Mouse (Mus musculus): ENCODE data around the gene Rrh. TPM values are rescaled to one million over a fixed set of nuclear protein-coding genes. Genes with fewer than 3 reads are reported as not detected.
"Not testable (repeated sequence)": the region's sequence is repeated elsewhere in the genome, so short reads cannot be mapped to it uniquely, and the experiment has no call there.

Rrh gene
- polyA plus RNA-seq, 1 experiment from 2014 or later, result 0.25 TPM

DNA sequence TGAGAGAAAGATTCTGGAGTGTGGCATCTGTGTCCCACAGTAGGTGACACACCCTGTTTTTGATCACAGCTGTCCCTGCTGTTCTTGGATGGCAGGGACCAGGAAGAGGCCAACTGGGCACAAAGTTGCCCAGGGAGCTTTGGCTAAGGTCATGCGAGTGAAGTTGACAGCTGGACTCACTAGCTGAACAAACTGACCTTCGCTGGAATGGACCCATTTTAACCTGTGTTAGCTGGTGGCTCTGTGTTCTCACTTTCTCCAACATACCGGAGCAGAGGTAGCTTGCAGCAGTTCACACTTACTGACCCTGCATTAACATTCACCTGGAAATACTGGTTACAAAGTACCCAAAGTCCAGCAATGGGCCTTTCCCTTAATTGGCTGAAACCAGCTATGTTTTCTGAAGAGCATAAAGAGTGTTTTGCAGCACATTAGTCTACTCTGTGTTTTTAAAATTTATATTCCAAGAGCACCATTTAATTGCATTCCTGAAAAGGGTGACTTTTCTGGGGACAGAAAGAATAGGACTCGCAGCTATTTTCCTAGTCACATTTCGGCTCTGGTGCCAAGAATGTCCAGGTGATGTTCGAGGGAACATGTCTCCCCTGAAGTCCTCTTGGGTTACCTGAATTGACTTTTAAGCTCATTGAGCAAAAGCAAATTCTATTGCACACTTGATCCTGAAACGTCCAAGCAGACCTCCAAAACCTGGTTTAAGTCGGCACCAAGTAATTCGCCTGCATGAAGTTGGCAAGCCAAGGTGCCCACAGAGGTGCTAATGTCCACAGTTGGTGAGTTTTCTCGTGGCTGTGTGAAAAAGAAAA is 55.2 kb downstream of the Rrh start:
- no peak for DNase-seq (ENCODE audit: low spot score)
- Histone ChIP-seq H3K4me1 (replicated peaks; ENCODE audit: control insufficient read depth, insufficient read depth, low read length) (no peaks in the 10 kb centered on the region), H3K27me3 (replicated peaks; ENCODE audit: control insufficient read depth, insufficient read depth, low read length) (no peaks in the 10 kb centered on the region), H3K9me3 (ENCODE audit: control insufficient read depth, low read length) (no peaks in the 10 kb centered on the region), H3K27ac (ENCODE audit: low read depth, low read length) (no peak overlapping the region), H3K4me3 (ENCODE audit: low read depth, low read length) (no peak overlapping the region), H3K9ac (ENCODE audit: low read depth, low read length) (no peak overlapping the region), H3K36me3 (ENCODE audit: control insufficient read depth, insufficient read depth, low read length) (no peaks in the 10 kb centered on the region), H3K4me2 (no peak overlapping the region)
- no peak for ATAC-seq (replicated peaks; ENCODE audit: low FRiP score)
- 80% methylated on average over 10 of the region's 10 CpGs for WGBS

DNA sequence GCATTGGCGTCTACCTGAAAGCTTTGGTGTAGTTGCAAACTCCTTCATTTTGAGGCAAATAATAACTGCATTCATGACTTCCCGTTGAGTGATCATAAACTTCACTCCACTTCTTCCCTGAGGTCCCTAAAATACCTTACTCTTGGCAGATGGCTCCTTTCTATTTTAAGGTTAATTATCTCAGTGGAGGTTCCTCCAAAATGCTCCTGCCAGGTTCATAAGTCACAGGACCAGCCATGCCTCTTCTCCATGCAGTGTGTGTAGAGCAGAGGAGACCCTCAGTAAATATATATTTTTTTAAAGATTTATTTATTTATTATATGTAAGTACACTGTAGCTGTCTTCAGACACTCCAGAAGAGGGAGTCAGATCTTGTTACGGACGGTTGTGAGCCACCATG is 56.3 kb downstream of the Rrh start:
- Histone ChIP-seq H3K27ac (ENCODE audit: low read depth, low read length) (no peak overlapping the region), H3K9ac (ENCODE audit: low read depth, low read length) (no peak overlapping the region), H3K27me3 (replicated peaks; ENCODE audit: control insufficient read depth, insufficient read depth, low read length) (no peaks in the 10 kb centered on the region), H3K4me3 (ENCODE audit: low read depth, low read length) (no peak overlapping the region), H3K36me3 (ENCODE audit: control insufficient read depth, insufficient read depth, low read length) (no peaks in the 10 kb centered on the region), H3K9me3 (ENCODE audit: control insufficient read depth, low read length) (no peaks in the 10 kb centered on the region), H3K4me1 (replicated peaks; ENCODE audit: control insufficient read depth, insufficient read depth, low read length) (no peaks in the 10 kb centered on the region), H3K4me2 (no peak overlapping the region)
- 80% methylated on average over 4 of the region's 4 CpGs for WGBS
- ATAC-seq (replicated peaks; ENCODE audit: low FRiP score) (no peak), DNase-seq (ENCODE audit: low spot score) (no peak)

DNA sequence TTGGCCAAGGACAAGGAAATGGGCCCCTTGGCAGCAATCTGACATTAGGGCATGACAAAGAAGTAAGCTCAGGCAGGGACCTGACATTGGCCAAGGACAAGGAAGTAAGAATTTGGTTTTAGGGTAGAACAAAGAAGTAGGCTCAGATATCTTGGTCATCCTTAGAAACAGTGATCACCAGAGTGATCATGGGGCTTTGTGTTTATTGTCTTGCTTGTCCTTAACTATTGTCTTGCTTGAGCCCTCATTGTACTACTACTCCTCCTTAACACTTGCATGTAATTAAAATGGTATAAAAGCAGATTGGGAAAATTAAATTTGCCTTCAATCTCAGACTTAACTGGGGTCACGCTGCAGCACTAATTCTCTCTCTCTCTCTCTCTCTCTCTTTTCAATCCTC is 64.8 kb downstream of the Rrh start:
- not testable (repeated sequence) for DNase-seq (ENCODE audit: low spot score)
- 93% methylated on average over 1 of the region's 1 CpGs for WGBS

DNA sequence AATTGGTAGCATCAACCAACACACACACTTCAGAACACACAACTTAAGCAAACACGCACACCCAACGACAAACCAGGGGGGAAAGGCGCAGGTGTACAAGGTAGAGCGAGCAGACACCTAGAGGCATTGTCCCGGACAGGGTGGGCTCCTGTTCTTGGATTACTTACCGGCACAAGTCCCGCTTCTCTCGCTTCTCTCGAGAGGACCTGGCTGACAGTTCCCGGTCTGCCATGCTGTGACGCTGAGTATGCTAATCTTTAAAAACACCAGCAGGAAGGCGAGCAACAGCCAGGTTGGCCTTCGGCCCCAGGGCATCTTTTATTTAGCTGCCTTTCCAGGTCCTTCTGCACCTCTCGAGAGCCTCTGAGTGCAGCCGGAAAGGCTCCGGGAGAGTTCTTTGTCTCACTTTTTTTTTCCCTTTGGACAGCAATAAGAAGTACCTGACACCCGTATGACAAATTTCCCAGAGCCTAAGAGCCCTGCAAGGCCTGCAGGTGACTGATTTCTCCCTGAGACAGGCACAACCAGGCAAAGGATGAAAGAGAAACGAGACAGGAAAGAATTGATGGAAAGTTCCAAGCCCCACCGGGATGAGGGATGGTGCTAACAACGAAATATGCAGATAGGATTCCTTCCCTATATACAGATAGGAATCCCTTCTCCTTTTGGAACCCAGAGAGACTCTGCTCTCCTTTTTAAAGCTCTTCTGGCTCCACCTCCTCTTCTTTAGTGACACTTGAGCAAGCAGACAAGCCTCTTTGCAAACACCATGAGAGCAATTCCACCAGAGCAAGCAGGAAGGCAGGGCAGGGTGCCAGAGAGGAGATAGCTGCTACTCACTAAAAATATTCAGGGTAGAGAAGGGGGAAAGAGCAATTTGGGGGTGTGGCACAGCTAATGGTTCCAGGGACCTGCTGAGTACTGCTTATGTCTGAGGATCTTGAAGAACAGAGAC is 67.5 kb downstream of the Rrh start, which contains the start of gene Egf:
Gene Egf, minus strand, starts transcription at position 667 of the 955 bp plus-strand sequence.
- Histone ChIP-seq H3K4me3 (ENCODE audit: low read depth, low read length) (peak within 1 kb of the TSS; percentile 35), H3K4me1 (replicated peaks; ENCODE audit: control insufficient read depth, insufficient read depth, low read length) (no peaks in the 10 kb centered on the region), H3K27ac (ENCODE audit: low read depth, low read length) (no peak within 1 kb of the TSS), H3K36me3 (ENCODE audit: control insufficient read depth, insufficient read depth, low read length) (no peaks in the 10 kb centered on the region), H3K27me3 (replicated peaks; ENCODE audit: control insufficient read depth, insufficient read depth, low read length) (0 out of 2 replicates have a peak, but pooled peaks cover 6% of the 10 kb centered on the region), H3K9ac (ENCODE audit: low read depth, low read length) (no peak within 1 kb of the TSS), H3K4me2 (peak within 1 kb of the TSS; percentile 54), H3K9me3 (ENCODE audit: control insufficient read depth, low read length) (no peaks in the 10 kb centered on the region)
- ATAC-seq (replicated peaks; ENCODE audit: low FRiP score) (no peak), DNase-seq (ENCODE audit: low spot score) (no peak)
- 16% methylated on average over 20 of the region's 20 CpGs for WGBS

More for the DNA sequence above, 64.8 kb downstream of the Rrh start:
- not testable (repeated sequence) for H3K9me3 ChIP-seq (ENCODE audit: control insufficient read depth, low read length); H3K4me1 ChIP-seq (replicated peaks; ENCODE audit: control insufficient read depth, insufficient read depth, low read length); ATAC-seq (replicated peaks; ENCODE audit: low FRiP score); H3K27ac ChIP-seq (ENCODE audit: low read depth, low read length); H3K9ac ChIP-seq (ENCODE audit: low read depth, low read length); H3K27me3 ChIP-seq (replicated peaks; ENCODE audit: control insufficient read depth, insufficient read depth, low read length); H3K4me2 ChIP-seq; H3K36me3 ChIP-seq (ENCODE audit: control insufficient read depth, insufficient read depth, low read length); H3K4me3 ChIP-seq (ENCODE audit: low read depth, low read length)

Other genes with a start within 250 kb of the Rrh start
- 1.4 and 2.1 TPM in 2 replicates for gene Egf, start 67.3 kb downstream of the Rrh start, polyA plus RNA-seq (2014; fragmentation: Nextera tagmentation; extraction: Ambion mirVana)
- not detected in 2 replicates for gene Lrit3, start 18.6 kb downstream of the Rrh start, polyA plus RNA-seq (2014; fragmentation: Nextera tagmentation; extraction: Ambion mirVana)
- 56.9 and 67.7 TPM in 2 replicates for gene Gar1, start 8.8 kb upstream of the Rrh start, polyA plus RNA-seq (2014; fragmentation: Nextera tagmentation; extraction: Ambion mirVana)
- gene Cfi, start 13.3 kb upstream of the Rrh start, polyA plus RNA-seq (2014; fragmentation: Nextera tagmentation; extraction: Ambion mirVana), result 72.0 and 79.6 TPM in 2 replicates
- gene Pla2g12a, start 56.0 kb upstream of the Rrh start, polyA plus RNA-seq (2014; fragmentation: Nextera tagmentation; extraction: Ambion mirVana), result 164 and 179 TPM in 2 replicates
- gene Casp6, start 78.8 kb upstream of the Rrh start, polyA plus RNA-seq (2014; fragmentation: Nextera tagmentation; extraction: Ambion mirVana), result 80.7 and 82.4 TPM in 2 replicates
- 3.5 and 4.3 TPM in 2 replicates for gene Mcub, start 147.6 kb upstream of the Rrh start, polyA plus RNA-seq (2014; fragmentation: Nextera tagmentation; extraction: Ambion mirVana)
- 26.7 and 28.4 TPM in 2 replicates for gene Sec24b, start 239.0 kb upstream of the Rrh start, polyA plus RNA-seq (2014; fragmentation: Nextera tagmentation; extraction: Ambion mirVana)